Comparison of ENCODE assay signal across 25 mouse cellular contexts in genomic region chr16:8579546-8579945, GRCm38 (mm10). TPM values are rescaled to one million over a fixed set of nuclear protein-coding genes. Genes with fewer than 3 reads are reported as not detected.
DNase-seq lines count a peak whose midpoint lies in the region; ATAC-seq lines count a peak whose summit lies in the region.
"Had no signal": no experiment of that assay in that cellular context is flagged by ENCODE, and none has a peak within 500 bp of the region (broad histone marks: within the 10 kb centered on the region; RNA-seq: fewer than 3 reads in every experiment).

No protein-coding gene starts in this region.

- peaks cover 13% of the 10 kb centered on the region for H3K36me3 ChIP-seq in intestine, embryonic 15.5 days

- no peak overlapping the region for H3K27ac ChIP-seq in intestine, embryonic 15.5 days
- H3K27ac ChIP-seq: embryonic facial prominence, embryonic 12.5 days; limb, embryonic 13.5 days; liver, embryonic 14.5 days; lung, embryonic 15.5 days; neural tube, embryonic 12.5 days had no signal

- peak; percentile 12 for DNase-seq in 416B (ENCODE audit: low read depth)
- peak; percentile 10 for DNase-seq in A20 (ENCODE audit: low read depth, low spot score)
- DNase-seq in thymus, postnatal 0 days (ENCODE audit: low spot score) = peak; percentile 80
- DNase-seq in kidney, postnatal 4 days = no peak
- no peak for DNase-seq in right cerebral cortex, postnatal 10 days (ENCODE audit: low spot score in 2 of 2)
- no peak for DNase-seq in c-Kit-positive CD71-positive TER-119-positive erythroid progenitor cells, embryonic 14.5 days (ENCODE audit: low spot score)
- DNase-seq: adrenal gland, adult 8-10 months; cerebellum, postnatal 10 days; gastrocnemius, postnatal 36 days; heart, postnatal 36 days; kidney, adult 9 months; kidney, postnatal 36 days; layer of hippocampus, adult 9-11 months; lung, postnatal 4 days had no signal

- no peaks in the 10 kb centered on the region for H3K27me3 ChIP-seq in intestine, embryonic 15.5 days (replicated peaks)
- H3K27me3 ChIP-seq: embryonic facial prominence, embryonic 12.5 days; heart, embryonic 12.5 days; limb, embryonic 13.5 days; lung, embryonic 15.5 days; neural tube, embryonic 12.5 days had no signal

- no peak overlapping the region for H3K9ac ChIP-seq in intestine, embryonic 15.5 days
- H3K9ac ChIP-seq: embryonic facial prominence, embryonic 12.5 days; heart, embryonic 12.5 days; limb, embryonic 13.5 days; liver, embryonic 14.5 days; lung, embryonic 15.5 days; neural tube, embryonic 12.5 days had no signal

- 36% methylated on average over 5 of the region's 5 CpGs for WGBS in intestine, embryonic 15.5 days

- H3K9me3 ChIP-seq in intestine, embryonic 15.5 days = peaks cover 4% of the 10 kb centered on the region; the same call in 1 of the 2 replicates
- H3K9me3 ChIP-seq: lung, embryonic 15.5 days had no signal

- H3K4me3 ChIP-seq in intestine, embryonic 15.5 days (replicated peaks) = no peak overlapping the region
- H3K4me3 ChIP-seq: embryonic facial prominence, embryonic 12.5 days; erythroblast, embryonic 14.5 days; heart, embryonic 12.5 days; limb, embryonic 13.5 days; lung, embryonic 15.5 days; neural tube, embryonic 12.5 days had no signal

- ATAC-seq in intestine, embryonic 15.5 days = peak; percentile 57
- ATAC-seq: CD4-positive, CD25-positive, alpha-beta regulatory T cell, adult 4 months; forebrain, embryonic 14.5 days; hindbrain, embryonic 16.5 days had no signal

- no peaks in the 10 kb centered on the region for H3K4me1 ChIP-seq in intestine, embryonic 15.5 days (replicated peaks)
- H3K4me1 ChIP-seq: embryonic facial prominence, embryonic 12.5 days; heart, embryonic 12.5 days; limb, embryonic 13.5 days; lung, embryonic 15.5 days had no signal

- no peak overlapping the region for H3K4me2 ChIP-seq in intestine, embryonic 15.5 days (replicated peaks)
- H3K4me2 ChIP-seq: embryonic facial prominence, embryonic 12.5 days; heart, embryonic 12.5 days; limb, embryonic 13.5 days; lung, embryonic 15.5 days; neural tube, embryonic 12.5 days had no signal

RNA-seq across cellular contexts. Expression of gene Pmm2, which starts 57.9 kb away (rescaled TPM):
- 92.0 and 98.9 TPM in 2 replicates for polyA plus RNA-seq in intestine, embryonic 15.5 days (2015; fragmentation: Nextera tagmentation; extraction: Ambion mirVana)
- 53.3 and 60.3 TPM in 2 replicates for polyA plus RNA-seq in thymus, postnatal 0 days (2015; fragmentation: Nextera tagmentation; extraction: Ambion mirVana)

RNA-seq across cellular contexts. Expression of gene Tmem186, which starts 58.0 kb away (rescaled TPM):
- polyA plus RNA-seq in intestine, embryonic 15.5 days (2015; fragmentation: Nextera tagmentation; extraction: Ambion mirVana) = 22.0 and 22.2 TPM in 2 replicates
- polyA plus RNA-seq in thymus, postnatal 0 days (2015; fragmentation: Nextera tagmentation; extraction: Ambion mirVana) = 20.1 and 22.8 TPM in 2 replicates

Comparison
In these comparisons a context has a peak if more than half of its experiments do, and no peak if none do; other contexts are left out.
1. DNase-seq: peak in 416B (single experiment), A20 (single experiment) and thymus, postnatal 0 days (single experiment); none in kidney, postnatal 4 days (0 of 2), right cerebral cortex, postnatal 10 days (0 of 2) and c-Kit-positive CD71-positive TER-119-positive erythroid progenitor cells, embryonic 14.5 days (single experiment).